Mouse (Mus musculus) CH12F3 (cell line): ENCODE results near the gene Tmem236.
"Not testable (repeated sequence)": the region's sequence is repeated elsewhere in the genome, so short reads cannot be mapped to it uniquely, and the experiment has no call there.

Experiments
- in situ Hi-C: fragments of 300-500 bp; cut with MboI; formaldehyde crosslinking; loops from 2 replicates; pipeline ENCODE4 v1.14.3; 2020; ENCODE audit warnings: low sequenced_read_pairs

Gene Tmem236

DNA sequence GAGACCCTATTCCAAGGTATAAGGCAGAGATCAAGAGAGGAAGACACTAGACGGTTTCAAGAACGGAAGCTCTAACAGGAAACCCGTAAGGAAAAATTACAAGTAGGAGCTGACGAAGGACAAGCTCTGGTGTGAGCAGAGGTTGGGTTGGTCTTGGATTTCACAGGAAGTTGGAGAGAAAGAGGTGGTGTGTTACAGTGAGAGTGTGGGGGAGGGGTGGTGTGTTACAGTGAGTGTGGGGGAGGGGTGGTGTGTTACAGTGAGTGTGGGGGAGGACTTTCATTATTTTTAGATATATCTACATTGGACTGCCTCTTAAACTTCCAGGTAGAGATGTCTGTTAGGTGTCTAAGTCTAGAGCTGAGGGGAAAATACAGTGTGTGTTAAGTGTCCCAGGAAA is 16.4 kb downstream of the Tmem236 start:
- in situ Hi-C loops = no loop called here

DNA sequence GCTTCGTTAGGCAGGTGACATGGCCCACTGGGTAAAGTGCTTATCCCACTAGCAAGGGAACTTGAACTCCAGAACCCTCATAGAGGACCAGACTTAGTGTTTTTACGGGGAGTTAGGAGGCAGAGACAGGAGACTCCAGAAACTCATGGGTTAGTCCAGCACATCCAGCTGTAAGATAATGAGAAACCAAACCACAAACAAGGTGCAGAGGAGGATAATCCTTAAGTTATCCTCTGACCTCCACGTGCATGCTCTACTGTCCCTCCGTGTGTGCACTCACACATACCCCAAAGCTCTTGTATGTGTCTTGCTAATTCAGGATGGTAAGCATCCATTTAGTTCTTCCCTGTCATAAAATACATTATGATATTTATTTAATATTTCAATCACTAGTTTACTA is 17.3 kb downstream of the Tmem236 start:
- in situ Hi-C loops = no loop called here

DNA sequence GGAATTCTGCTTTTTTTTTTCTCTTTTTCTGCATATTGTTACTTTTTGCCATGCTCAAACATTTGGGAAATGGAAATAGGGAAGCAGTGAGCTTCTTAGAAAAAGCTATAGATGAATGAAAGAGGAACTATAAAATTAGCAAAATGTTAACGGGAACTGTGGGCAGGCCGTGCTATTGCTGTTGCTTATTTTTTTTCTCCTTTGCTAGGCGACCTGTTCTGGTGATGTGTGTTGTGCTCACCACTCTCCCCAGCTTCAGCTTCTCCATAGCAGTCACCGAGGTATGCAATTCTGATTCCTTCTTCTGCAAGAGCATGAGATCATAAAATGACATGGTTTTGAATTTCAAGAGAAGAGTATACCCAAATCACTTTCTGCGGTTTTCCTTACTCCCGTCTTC is 17.7 kb downstream of the Tmem236 start:
- in situ Hi-C loops = no loop called here

DNA sequence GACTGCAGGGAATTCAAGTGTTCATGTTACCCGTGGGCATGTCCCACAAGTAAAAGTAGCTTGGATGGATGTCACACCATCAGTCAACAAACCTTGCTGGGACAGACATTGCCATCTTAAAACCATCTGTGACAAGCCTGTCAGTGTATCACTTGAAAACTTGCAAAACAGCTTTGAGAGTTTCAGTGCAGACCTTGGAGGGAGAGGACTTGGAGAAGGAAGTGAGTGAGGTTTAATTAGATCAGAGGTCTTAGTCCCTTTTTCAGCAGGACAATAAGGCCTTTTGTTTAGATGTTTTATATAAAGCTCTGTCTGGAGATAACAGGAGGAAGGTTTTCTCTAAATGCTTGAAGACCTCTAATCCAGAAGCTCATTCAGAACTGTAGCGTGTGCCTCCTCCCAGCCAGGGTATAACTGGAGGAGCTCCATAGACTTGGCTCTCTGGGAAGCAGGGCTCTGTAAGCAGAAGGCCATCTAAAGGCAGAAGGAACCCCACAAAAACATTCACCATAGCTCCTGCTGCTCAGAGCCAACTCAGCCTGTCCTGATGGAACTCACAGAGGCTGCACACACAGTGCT is 24.1 kb downstream of the Tmem236 start:
- in situ Hi-C loops = not testable (repeated sequence)

DNA sequence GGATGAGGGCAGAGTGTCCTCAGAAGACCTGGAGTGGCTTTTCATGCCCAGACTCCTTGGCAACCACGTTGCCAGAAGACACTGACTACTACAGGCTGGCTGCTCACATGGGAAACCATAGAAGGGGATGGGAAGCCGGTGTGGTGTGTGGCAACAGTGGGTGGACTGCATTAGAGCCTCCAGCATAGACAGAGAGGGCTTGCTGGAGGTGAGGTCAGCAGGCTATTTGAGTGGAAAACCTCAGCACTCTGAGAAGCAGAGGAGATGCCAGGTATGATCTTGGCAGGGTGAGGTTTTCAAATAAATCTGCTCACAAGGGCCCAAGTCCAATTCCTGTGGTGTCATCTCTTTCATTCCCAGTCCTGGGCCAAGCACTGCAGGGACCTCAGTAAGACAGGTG is 25.3 kb downstream of the Tmem236 start:
- in situ Hi-C loops = no loop called here

DNA sequence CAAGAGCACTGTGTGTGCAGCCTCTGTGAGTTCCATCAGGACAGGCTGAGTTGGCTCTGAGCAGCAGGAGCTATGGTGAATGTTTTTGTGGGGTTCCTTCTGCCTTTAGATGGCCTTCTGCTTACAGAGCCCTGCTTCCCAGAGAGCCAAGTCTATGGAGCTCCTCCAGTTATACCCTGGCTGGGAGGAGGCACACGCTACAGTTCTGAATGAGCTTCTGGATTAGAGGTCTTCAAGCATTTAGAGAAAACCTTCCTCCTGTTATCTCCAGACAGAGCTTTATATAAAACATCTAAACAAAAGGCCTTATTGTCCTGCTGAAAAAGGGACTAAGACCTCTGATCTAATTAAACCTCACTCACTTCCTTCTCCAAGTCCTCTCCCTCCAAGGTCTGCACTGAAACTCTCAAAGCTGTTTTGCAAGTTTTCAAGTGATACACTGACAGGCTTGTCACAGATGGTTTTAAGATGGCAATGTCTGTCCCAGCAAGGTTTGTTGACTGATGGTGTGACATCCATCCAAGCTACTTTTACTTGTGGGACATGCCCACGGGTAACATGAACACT is 26.6 kb downstream of the Tmem236 start:
- in situ Hi-C loops = not testable (repeated sequence)

DNA sequence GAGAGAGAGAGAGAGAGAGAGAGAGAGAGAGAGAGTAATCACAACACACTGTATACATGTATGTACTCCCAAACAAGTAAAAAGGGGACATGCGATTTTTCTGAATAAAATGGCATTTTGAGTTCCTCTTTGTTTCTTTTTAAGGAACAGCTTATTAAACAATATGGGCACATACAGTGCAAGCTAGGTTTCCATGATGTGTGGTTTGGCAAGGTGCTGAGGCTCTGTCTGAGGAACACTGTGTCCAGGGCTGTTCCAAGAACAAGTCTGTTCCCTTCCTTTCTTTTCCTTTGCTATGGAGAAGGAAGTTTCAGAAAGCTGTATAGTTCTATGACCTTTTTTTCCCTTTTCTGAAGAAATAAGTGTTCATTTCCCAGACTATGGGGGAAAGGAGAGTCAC is 30.0 kb downstream of the Tmem236 start:
- in situ Hi-C loops = no loop called here

DNA sequence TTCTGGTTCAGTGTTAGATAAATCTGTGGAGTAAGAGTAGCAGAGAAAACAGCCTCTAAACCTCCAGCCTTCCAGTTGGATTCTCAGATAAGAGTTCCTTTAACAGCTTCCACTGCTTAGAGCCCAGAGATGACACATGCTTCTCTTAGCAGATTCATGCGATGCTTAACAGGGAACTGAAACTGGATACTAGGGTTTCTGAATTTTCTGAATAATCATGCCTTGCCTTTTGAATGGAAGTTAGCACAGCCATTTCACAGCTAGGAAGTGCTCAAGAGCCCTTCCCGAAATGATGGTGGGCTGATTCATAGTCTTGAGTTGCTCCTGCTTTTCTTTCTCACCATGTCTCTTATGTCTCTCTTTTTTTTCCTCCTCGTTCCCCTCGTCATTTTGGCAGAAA is 32.5 kb downstream of the Tmem236 start:
- in situ Hi-C loops = no loop called here

DNA sequence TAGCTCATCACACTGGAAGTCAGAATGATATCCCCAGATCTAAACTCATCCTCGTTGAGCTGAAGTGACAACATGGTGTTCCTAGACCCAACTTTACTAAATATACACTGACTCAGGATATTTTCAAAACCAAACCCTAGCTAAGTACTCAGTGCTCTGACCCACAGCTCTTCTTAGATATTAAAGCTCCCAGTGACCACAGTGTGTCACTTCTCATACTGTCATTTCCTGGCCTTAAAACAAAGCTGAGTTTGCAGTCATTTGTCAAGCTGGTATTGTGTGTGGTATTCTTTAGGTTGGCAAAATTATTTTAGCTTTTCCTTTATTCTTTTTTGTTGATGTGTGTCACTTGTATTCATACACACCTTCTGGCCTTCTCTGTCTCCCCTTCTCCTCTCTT is 36.4 kb downstream of the Tmem236 start:
- in situ Hi-C loops = no loop called here

DNA sequence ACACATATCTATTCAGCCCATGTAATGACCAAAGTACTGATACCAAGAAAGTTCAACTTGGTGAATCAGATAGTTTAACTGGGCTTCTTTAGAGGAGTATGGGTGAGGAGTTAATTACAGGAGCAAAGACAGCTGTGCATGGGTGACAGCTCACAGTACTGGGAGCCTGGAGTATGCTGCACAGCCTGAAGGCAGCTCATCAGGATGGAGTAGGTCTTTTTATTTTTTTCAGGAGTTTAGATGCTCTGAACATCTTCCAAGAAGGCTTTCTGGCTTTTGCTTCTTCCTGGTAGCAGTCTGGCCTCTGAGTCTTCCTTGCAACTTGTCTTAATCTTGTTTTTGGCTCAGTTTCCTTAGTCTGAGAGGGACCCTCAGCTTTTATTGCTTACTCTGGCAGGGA is 37.3 kb downstream of the Tmem236 start:
- in situ Hi-C loops = no loop called here

DNA sequence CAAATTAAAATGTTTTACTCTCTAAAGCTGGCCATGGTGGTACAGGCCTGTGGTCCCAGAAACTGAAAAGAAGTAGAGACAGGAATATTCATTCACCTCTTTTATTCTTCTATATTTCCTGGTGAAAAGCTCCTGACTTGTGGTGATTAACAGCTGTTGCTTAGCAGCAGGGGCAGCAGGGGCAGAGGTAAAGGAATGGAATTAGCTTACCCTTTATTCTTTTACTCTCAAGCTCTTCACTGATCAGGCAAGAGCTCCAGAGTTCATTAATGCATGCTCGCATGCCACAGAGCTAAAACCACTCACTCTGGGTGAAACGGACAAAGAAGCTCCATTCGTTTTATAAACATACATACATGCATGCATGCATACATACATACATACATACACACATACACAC is 40.4 kb downstream of the Tmem236 start:
- in situ Hi-C loops = no loop called here

DNA sequence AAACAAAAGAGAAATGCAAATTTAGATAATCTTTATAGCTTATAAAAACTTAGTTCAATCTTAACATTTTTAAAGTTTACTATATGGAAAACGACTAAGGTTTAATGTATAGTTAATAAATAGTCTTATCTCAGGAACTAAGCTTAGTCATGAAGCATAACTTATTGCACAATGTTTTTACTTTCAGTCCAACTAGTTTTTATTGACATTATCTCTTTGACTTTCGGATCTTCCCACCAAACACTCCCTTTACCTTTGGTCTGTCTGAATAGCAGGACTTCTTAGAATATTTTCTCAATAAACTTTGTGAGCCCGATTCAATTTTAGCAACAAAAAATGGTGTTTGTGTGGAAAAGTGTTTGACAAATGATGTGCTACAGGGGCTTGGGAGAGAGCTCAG is 42.3 kb downstream of the Tmem236 start:
- in situ Hi-C loops = no loop called here

DNA sequence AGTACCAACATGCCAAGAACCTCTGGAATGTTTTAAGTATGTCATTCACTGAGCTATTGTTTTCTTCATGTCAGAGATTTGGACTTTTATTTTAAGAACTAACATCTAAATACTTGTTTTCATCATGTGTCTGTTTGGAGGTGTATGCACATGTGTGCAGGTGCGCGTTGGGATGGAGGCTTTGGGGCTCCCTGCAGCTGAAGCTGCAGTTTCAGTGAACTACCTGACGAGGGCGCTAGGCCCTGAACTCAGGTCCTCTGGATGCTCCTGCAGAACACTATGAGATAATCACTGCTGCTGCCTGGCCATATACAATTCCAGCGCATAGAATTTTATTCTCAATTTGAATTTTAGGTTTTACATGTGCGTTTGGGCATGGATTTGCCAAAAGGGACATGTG is 43.8 kb downstream of the Tmem236 start:
- in situ Hi-C loops = no loop called here

DNA sequence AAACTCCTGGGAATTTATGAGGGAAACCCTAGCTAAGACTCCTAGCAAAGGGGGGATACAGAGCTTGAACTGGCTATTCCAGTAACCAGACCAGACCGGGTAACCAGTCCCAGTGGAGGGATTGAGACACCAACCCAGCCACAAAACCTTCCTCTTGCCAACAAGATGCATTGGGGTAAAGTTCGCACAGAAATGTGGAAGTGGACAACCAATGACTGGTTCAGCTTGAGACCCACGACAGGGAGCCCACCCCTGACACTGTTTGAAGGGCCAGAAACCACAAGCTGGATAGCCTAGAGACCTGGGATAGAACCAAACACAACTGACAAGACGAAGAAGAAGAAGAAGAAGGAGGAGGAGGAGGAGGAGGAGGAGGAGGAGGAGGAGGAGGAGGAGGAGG is 50.1 kb downstream of the Tmem236 start:
- in situ Hi-C loops = no loop called here

DNA sequence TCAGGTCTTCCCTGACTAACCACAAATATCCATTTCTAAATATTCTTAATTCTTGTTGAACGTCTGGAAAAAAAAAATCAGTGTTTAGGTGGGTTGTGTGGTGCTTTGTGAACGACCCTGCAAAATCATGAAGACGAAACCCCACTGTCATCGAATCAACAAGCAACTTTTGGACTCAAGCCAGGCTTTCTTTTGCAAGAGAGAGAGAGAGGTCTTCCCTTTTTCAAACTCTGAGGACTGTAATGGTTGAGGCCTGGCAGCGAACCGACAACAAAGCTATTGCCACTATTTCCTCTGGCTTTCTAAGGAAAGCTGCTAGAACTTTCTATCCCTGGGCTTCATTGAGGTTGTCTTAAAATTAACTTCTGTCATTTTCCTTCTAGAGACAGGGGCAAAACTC is 54.2 kb downstream of the Tmem236 start:
- in situ Hi-C loops = no loop called here

DNA sequence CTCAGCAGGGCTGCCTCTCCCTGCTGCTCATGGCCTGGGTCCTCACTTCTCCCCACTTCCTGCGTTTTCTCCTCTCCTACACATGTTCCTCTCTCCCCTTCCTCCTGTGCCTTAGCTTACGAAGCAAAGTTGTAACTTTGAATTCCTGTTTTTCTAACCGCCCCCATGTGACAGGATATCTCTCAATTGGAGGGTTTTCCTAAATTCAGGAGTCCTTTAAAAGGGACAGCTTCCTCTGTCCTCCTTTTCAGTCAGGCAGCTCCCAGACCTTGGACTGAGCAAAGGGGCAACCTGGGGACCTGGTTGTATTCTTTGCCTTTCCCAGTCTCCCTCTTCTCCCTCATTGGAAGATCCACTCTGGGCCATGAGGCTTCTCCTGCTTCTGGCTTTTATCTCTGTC is 54.8 kb downstream of the Tmem236 start, which contains the start of gene Mrc1:
Mrc1 (plus strand) TSS at position 244 of the 400 bp plus-strand sequence.
- in situ Hi-C loops = no loop called here

DNA sequence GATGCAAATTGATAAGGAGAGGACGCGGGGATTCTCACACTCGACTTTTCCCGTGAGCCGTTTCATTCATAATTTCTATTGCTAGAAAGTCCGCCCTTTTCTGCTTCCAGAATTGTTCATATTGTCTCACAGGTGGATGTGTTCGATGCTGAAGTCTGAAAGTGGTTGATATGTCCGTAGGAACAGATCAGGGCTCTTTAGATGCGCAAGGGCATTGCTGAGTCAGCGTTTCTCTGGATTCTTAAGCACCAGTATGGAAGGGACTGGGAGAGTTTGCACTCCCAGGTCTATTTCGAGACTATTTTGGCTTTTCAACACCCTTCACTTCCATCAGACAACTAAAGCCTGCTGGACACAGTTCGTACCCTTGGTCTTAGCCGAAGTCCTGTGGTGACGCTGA is 55.7 kb downstream of the Tmem236 start:
- in situ Hi-C loops = no loop called here

DNA sequence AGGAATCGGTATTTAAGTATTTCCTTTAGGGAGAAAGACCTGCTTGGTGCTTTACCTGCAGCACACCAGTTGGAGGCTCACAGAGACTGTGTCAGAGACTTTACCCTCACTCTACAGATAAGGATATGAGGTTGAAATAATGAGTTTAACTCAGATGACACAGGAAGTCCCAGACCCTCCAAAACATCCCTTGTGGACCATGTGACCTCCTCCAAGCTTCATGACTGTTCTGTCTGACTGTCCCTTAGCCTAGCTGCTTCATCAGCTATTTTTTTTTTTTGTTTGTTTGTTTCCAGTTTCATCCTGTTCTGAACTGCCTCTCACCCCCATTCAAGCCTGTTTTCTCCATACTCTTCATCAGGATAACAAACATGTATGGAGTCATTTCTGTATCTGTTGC is 58.6 kb downstream of the Tmem236 start:
- in situ Hi-C loops = no loop called here

DNA sequence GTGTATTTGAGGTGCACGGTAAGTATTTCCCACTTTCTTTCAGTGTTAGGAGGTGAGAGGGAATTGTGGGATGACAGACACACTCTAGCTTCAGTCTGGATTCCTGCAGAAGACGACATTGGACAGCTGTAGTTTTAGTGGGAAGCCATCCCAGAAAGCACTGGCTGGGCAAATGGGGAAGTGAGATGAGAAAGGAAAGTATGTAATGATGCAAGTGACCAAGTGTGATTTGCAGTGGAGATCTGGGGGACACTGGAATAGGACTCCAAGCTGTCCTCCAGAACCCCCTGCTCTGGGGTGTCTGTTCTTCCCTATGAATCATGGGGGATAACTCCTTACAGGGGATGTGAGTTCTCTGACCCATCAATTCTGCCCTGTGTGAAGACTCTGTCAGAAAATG is 59.7 kb downstream of the Tmem236 start:
- in situ Hi-C loops = no loop called here

DNA sequence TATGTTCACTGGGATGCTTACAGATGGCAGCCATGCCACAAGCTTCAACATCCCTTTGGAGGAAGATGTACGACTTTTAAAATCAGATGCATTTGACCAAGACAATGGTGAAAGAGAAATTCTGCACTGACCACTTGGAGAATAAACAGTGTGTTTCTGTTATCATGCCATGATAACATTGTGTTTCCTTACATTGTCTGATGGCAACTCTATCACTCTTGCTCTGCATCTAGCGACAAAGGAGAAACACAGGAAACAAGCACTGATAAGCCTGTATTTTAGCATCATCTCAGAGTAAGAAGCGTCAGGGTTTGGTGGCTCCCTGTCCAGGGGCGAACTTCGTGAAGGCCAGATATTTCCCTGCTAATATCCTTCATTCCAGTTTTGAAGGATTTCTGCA is 61.0 kb downstream of the Tmem236 start:
- in situ Hi-C loops = no loop called here

DNA sequence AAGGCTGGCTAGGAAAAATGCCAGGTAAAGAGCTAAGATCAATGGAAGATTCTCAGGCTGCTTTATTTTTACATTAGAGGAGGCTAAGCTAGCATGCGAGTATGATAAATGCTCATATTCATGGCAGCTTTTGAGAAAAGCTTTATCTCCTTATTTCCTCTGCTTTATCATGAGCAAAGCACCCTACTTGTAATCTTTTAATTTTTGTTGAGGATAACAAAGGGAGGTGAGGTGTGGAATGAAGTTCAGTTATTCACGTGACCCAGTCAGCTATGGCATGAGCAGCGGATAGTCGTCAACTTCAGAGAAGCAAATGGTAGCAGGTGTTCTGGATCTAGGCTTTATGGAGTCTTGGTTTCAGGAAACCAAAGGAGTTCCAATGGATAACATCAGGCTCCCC is 62.6 kb downstream of the Tmem236 start:
- in situ Hi-C loops = no loop called here

DNA sequence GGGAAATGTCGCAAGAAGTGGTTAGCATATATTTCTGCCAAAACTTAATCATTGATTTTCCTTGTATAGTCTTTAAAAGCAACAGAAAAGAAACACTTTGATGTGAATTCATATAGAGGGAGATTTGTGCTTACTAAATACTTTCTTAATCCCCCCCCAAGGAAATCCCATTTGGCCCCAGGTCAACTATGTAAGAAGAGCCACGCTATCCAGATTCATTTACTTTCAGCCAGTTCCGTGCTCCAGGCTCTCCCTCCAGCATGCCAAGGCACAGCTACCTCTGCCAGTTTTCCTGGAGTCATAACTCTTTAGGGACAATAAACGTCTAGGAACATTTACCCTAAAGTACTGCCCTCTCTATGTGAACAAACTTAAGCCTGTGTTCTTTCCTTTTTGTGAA is 63.4 kb downstream of the Tmem236 start:
- in situ Hi-C loops = no loop called here

DNA sequence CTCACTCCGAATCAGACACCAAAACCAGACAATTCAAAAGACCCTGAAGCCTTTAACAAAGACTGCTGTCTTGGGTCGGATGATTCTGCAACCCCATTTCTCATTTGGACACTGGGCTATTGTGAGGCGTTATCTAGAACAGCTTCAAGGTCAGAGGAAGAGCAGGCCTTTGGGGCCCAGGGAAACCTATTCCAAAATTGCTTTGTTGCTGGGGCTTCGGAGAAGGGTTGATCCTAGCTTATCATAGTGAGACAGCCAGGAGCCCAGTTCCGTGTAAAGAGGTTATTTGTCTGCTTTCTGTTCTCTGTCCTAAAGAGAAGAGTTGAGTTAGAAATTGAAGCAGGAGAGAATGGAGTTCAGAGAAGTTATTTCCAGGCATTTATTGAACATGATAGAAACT is 64.8 kb downstream of the Tmem236 start:
- in situ Hi-C loops = no loop called here
